Mouse (Mus musculus) myocyte (in vitro differentiated cells): Measurements from ENCODE around the gene Hlcs.
A peak's percentile ranks its signal among the peaks of the same experiment; 100 is the strongest.

Experiments
- MAX ChIP-seq: IDR thresholded peaks from one replicate; pipeline ENCODE4 v1.6.1; 2011; ENCODE audit warnings: low read depth, mild to moderate bottlenecking, control low read depth
- MYOD1 ChIP-seq, 3 experiments: IDR thresholded peaks; one replicate each; pipeline ENCODE4 v1.6.1; 2011; ENCODE audit warnings: control low read depth in 2 of 3, low read depth in 2 of 3, mild to moderate bottlenecking in 2 of 3, moderate library complexity in 1 of 3; ENCODE audit not compliant: insufficient read length in 2 of 3, control insufficient read depth in 1 of 3
- POLR2A ChIP-seq: IDR thresholded peaks from one replicate; pipeline ENCODE4 v1.6.1; 2011; ENCODE audit warnings: low read depth, mild to moderate bottlenecking, control low read depth, moderate library complexity; ENCODE audit not compliant: insufficient read length
- TCF12 ChIP-seq: IDR thresholded peaks from one replicate; pipeline ENCODE4 v1.6.1; 2011; ENCODE audit warnings: mild to moderate bottlenecking, control low read depth; ENCODE audit not compliant: poor library complexity, insufficient read depth, severe bottlenecking
- TCF3 ChIP-seq: IDR thresholded peaks from one replicate; pipeline ENCODE4 v1.6.1; 2011; ENCODE audit warnings: low read depth, control low read depth; ENCODE audit not compliant: insufficient read length
- USF1 ChIP-seq: IDR thresholded peaks from one replicate; pipeline ENCODE4 v1.6.1; 2011; ENCODE audit warnings: low read depth, mild to moderate bottlenecking, control low read depth, moderate library complexity

DNA sequence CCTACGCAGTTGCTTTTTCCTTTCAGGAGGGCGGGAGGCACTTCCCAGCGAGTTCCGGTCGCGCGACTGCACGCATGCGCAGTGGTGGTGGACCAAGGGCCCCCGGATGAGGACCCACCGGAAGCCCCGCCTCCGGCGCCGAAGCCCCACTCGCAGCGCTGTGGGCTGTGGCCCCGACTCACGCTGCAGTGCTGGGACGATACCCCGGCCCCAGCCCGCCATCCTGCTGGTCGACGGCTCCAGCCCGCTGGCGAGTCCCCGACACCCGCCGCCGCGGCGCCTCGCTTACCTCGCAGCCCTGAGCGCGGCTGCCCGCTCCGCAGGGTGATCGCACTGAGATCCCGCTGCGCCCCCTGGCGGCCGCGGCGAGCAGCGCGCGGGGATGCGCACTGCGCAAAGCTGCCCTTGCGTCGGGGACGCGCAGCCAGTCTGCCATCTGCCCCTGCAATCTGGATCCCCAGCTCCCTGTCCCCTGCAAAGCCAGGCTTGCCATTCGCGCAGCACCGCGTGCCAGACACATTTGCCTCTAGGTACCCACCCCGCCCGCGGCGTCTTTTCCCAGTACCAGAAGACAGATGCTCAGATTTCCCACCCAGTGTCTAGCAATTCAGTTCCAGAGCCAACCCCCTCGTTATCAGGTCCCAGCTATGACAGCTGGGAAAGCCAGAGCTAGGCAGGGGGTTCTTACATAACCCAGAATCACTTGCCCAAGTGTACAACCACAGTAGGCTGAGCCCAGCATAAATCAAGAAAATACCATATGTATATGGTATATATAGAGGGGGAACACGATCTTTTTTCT is at the start of gene Hlcs:
- TF ChIP-seq POLR2A (peak; percentile 81), TCF12 (peak; percentile 24), MYOD1 (IDR thresholded peaks at IDR 0.05; ENCODE audit: control insufficient read depth in 1 of 3, insufficient read length in 2 of 3, low read depth in 2 of 3) (peak in 2 of 3 experiments; percentile 0 to 49), USF1 (no peak), MAX (no peak), TCF3 (no peak)
